Mouse (Mus musculus) lung, postnatal 0 days (tissue): Measurements from ENCODE around the gene Prrc2a. TPM values are rescaled to one million over a fixed set of nuclear protein-coding genes. Genes with fewer than 3 reads are reported as not detected.

Experiments
- ATAC-seq: fragments of 200-750 bp; cut with Nextera tagmentation; 2 replicates; pipeline ENCODE4 v1.8.0; 2017; ENCODE audit warnings: moderate library complexity
- DNase-seq: peaks from one replicate; pipeline ENCODE4 v3.0.0-alpha.2; 2016; ENCODE audit warnings: low spot score
- H3K27ac ChIP-seq: fragments of 300-500 bp; sonication (generic); 2 replicates; pipeline ENCODE4 v1.5.1; 2014; ENCODE audit warnings: antibody characterized with exemption, mild to moderate bottlenecking, low read length, mixed read lengths
- H3K27me3 ChIP-seq: fragments of 300-500 bp; sonication (generic); replicated peaks from 2 replicates; pipeline ENCODE4 v1.6.1; 2014; ENCODE audit warnings: low read length, mixed read lengths; ENCODE audit not compliant: insufficient read depth
- H3K36me3 ChIP-seq: fragments of 300-500 bp; sonication (generic); 2 replicates; pipeline ENCODE4 v1.6.1; 2014; ENCODE audit warnings: low read length, mixed read lengths; ENCODE audit not compliant: insufficient read depth
- H3K4me1 ChIP-seq: fragments of 300-500 bp; sonication (generic); 2 replicates; pipeline ENCODE4 v1.6.1; 2014; ENCODE audit warnings: antibody characterized with exemption, low read depth, low read length, mixed read lengths; ENCODE audit not compliant: insufficient read depth
- H3K4me2 ChIP-seq: fragments of 300-500 bp; sonication (generic); replicated peaks from 2 replicates; pipeline ENCODE4 v1.6.1; 2014; ENCODE audit warnings: low read depth, mild to moderate bottlenecking, low read length, moderate library complexity, mixed read lengths
- H3K4me3 ChIP-seq: fragments of 300-500 bp; sonication (generic); 2 replicates; pipeline ENCODE4 v1.5.1; 2014; ENCODE audit warnings: low read depth, low read length
- H3K9ac ChIP-seq: fragments of 300-500 bp; sonication (generic); replicated peaks from 2 replicates; pipeline ENCODE4 v1.6.1; 2014; ENCODE audit warnings: low read depth, mild to moderate bottlenecking
- H3K9me3 ChIP-seq: fragments of 300-500 bp; sonication (generic); 2 replicates; pipeline ENCODE4 v1.6.1; 2016; ENCODE audit warnings: low read length, mixed read lengths
- CTCF ChIP-seq: IDR thresholded peaks from 2 replicates; pipeline ENCODE4 v1.5.1; 2016; ENCODE audit warnings: antibody characterized with exemption, mild to moderate bottlenecking
- EP300 ChIP-seq: IDR thresholded peaks from 2 replicates; pipeline ENCODE4 v1.6.1; 2016; ENCODE audit warnings: antibody characterized with exemption, mild to moderate bottlenecking, control low read depth
- WGBS: fragments of 180-500 bp; shearing (Covaris S2); extraction: QIAGEN DNeasy Blood & Tissue Kit; methylation state at CpG from one replicate; pipeline ENCODE4 v1.1.7; 2014; 5-methylcytosine and 5-hydroxymethylcytosine counted together
- polyA plus RNA-seq: library from polyadenylated mRNA; unstranded; fragments of >200 nt; fragmentation: Nextera tagmentation; extraction: Ambion mirVana; gene quantifications from 2 replicates; pipeline ENCODE4 v1.2.1, GENCODE M21; 2015

Gene Prrc2a
- polyA plus RNA-seq, 1 experiment from 2014 or later = 74.1 TPM

DNA sequence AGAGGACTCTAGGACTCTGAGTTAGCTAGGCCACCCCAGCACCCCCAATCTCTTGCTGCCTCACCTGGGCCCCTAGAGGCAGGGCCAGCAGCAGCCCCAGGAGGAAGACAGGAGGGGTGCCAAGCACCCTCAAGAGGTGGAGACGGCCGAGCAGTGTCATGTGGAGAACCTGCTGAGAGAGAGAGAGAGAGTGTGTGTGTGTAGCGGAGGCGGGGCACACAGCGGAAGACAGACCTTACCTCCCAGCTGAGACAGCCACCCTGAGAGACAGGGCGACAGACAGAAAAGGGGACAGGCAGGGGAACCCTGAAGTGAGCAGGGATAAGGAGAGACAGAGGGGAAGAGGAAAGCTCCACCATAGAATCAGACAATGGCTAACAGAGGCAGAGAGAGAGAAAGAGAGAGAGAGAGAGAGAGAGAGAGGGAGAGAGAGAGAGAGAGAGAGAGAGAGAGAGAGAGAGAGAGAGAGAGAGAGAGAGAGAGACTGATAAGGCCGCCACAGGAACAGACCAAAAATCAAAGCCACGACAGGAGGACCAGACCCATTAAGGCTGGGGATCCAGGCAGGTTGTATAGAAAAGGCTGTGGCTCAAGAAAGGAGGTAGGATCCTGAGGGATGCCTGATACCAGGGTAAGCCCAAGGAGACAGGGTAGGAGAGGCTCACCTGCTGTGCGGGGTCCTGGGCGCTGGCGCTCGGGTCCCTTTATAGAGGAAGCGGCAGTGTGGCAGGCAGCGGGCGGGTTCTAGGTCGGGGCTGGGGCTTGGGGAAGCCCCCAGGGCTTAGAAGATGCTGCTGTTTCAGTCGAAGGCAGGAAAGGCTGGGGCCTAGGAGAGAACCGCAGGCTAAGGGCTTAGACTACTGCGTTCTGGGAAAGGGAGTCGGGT lies 40.0 kb upstream of the Prrc2a start, which contains the start of gene Lta:
TSS of gene Lta (minus strand) at position 858 of the 886 bp plus-strand sequence.
- DNase-seq (no peak), ATAC-seq (no peak)
- TF ChIP-seq EP300 (no peak), CTCF (no peak)
- Histone ChIP-seq H3K36me3 (no peaks in the 10 kb centered on the region), H3K27ac (no peak within 1 kb of the TSS), H3K9me3 (no peaks in the 10 kb centered on the region), H3K9ac (no peak within 1 kb of the TSS), H3K4me1 (no peaks in the 10 kb centered on the region), H3K4me2 (no peak within 1 kb of the TSS), H3K27me3 (0 out of 2 replicates have a peak, but pooled peaks cover 3% of the 10 kb centered on the region), H3K4me3 (no peak within 1 kb of the TSS)
- WGBS = 32% methylated on average over 19 of the region's 20 CpGs

DNA sequence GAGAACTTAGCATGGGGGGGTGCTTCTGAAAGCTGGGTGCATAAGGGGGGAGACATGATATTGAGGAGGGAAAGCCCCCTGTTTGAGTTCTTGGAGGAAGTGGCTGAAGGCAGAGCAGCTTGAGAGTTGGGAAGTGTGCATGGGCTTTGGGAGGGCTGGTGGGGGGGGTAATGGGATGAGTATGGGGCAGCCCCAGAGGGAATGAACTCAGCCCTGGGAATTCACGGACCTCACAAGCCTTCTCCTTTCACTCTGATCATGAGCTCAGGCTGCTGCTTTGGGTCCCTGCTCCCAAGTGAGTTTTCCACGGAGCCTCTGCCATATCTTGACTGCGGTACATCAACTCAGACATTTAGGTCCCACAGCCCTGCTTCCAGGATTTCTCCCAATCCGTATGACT lies 37.7 kb upstream of the Prrc2a start:
- 0 out of 2 replicates have a peak, but pooled peaks cover 3% of the 10 kb centered on the region for H3K27me3 ChIP-seq
- TF ChIP-seq CTCF = no peak
- TF ChIP-seq EP300 = no peak

DNA sequence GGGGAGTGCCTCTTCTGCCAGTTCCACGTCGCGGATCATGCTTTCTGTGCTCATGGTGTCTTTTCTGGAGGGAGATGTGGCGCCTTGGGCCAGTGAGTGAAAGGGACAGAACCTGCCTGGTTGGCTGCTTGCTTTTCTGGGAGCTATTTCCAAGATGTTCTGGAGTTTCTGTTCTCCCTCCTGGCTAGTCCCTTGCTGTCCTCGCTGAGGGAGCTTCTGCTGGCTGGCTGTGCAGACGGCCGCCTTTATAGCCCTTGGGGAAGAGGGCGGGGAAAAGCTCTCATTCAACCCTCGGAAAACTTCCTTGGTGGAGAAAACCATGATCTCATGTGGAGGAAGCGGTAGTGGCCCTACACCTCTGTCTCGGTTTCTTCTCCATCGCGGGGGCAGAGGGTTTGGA lies 37.1 kb upstream of the Prrc2a start, which contains the start of gene Tnf:
TSS of gene Tnf (minus strand) at position 221 of the 400 bp plus-strand sequence.
- Histone ChIP-seq H3K27ac (no peak within 1 kb of the TSS), H3K27me3 (0 out of 2 replicates have a peak, but pooled peaks cover 3% of the 10 kb centered on the region), H3K36me3 (no peaks in the 10 kb centered on the region), H3K9me3 (no peaks in the 10 kb centered on the region), H3K4me1 (no peaks in the 10 kb centered on the region), H3K4me2 (0 out of 2 replicates have a peak within 1 kb of the TSS, but pooled peaks have one; percentile 3), H3K9ac (no peak within 1 kb of the TSS), H3K4me3 (no peak within 1 kb of the TSS)
- 30% methylated on average over 13 of the region's 13 CpGs for WGBS
- ATAC-seq = peak; percentile 26; the same call in 1 of the 2 replicates
- peak; percentile 50 for DNase-seq
- TF ChIP-seq EP300 (no peak), CTCF (no peak)

More for the DNA sequence above, 37.7 kb upstream of the Prrc2a start:
- no peak for DNase-seq
- H3K4me3 ChIP-seq = no peak overlapping the region
- H3K4me2 ChIP-seq = no peak overlapping the region
- ATAC-seq = no peak
- H3K27ac ChIP-seq = no peak overlapping the region
- H3K4me1 ChIP-seq = no peaks in the 10 kb centered on the region
- no peaks in the 10 kb centered on the region for H3K9me3 ChIP-seq
- WGBS = 70% methylated on average over 4 of the region's 4 CpGs
- H3K9ac ChIP-seq = no peak overlapping the region
- no peaks in the 10 kb centered on the region for H3K36me3 ChIP-seq

DNA sequence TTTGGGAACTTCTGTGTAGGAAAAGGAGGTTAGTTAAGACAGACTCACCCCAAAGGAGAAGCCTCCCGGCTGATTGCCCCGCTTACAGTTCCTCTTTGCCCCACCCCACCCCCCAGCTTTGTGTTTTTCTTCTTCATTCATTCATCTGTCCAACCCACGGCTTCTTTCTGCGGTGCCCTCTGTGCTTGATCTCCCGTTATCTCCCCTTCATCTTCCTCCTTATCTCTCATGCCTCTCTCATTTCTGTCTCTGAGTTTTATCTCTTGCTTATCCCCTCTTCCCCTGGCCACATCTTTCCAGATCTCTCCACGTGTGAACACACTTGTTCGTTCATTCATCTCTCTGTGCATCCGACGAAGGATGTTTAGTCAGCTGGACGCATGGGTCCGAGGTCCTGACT lies 36.4 kb upstream of the Prrc2a start:
- ATAC-seq (no peak), DNase-seq (no peak)
- Histone ChIP-seq H3K9ac (no peak overlapping the region), H3K27ac (no peak overlapping the region), H3K4me3 (no peak overlapping the region), H3K27me3 (0 out of 2 replicates have a peak, but pooled peaks cover 3% of the 10 kb centered on the region), H3K36me3 (no peaks in the 10 kb centered on the region), H3K4me2 (no peak overlapping the region), H3K4me1 (no peaks in the 10 kb centered on the region), H3K9me3 (no peaks in the 10 kb centered on the region)
- 51% methylated on average over 11 of the region's 11 CpGs for whole genome bisulfite sequencing
- no peak for TF ChIP-seq EP300
- TF ChIP-seq CTCF = no peak

DNA sequence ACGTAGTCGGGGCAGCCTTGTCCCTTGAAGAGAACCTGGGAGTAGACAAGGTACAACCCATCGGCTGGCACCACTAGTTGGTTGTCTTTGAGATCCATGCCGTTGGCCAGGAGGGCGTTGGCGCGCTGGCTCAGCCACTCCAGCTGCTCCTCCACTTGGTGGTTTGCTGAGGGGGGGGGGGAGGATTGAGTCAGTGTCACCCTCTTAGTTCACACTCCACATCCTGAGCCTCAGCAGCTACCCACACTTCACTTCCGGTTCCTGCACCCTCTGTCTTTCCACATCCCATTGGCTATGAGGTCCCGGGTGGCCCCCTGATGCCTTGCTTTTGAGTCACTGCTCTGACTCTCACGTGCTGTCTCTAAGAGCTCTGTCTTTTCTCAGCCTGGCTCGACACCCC lies 35.7 kb upstream of the Prrc2a start:
- Histone ChIP-seq H3K27me3 (peaks cover 3% of the 10 kb centered on the region; the same call in 1 of the 2 replicates), H3K36me3 (no peaks in the 10 kb centered on the region), H3K27ac (no peak overlapping the region), H3K9ac (no peak overlapping the region), H3K4me1 (no peaks in the 10 kb centered on the region), H3K9me3 (no peaks in the 10 kb centered on the region), H3K4me2 (no peak overlapping the region), H3K4me3 (no peak overlapping the region)
- ATAC-seq (peak; percentile 33; the same call in 1 of the 2 replicates), DNase-seq (peak; percentile 61)
- WGBS = 77% methylated on average over 11 of the region's 11 CpGs
- TF ChIP-seq CTCF (no peak), EP300 (no peak)

- no peak for TF ChIP-seq EP300
- TF ChIP-seq CTCF = no peak
- WGBS = 37% methylated on average over 8 of the region's 8 CpGs
- Histone ChIP-seq H3K27ac (no peak overlapping the region), H3K4me3 (no peak overlapping the region), H3K9ac (no peak overlapping the region), H3K4me1 (peaks cover 4% of the 10 kb centered on the region; the same call in 1 of the 2 replicates), H3K27me3 (peaks cover 3% of the 10 kb centered on the region; the same call in 1 of the 2 replicates), H3K36me3 (no peaks in the 10 kb centered on the region), H3K9me3 (no peaks in the 10 kb centered on the region), H3K4me2 (no peak overlapping the region)
- no peak for DNase-seq
- no peak for ATAC-seq
Measured at GRCm38 (mm10) chr17:35198946-35199345, 34.2 kb upstream of the Prrc2a start.
